Comparison of ENCODE assay signal across 15 mouse cellular contexts in genomic region chr6:36881309-36881708, GRCm38 (mm10).
DNase-seq lines count a peak whose midpoint lies in the region; ATAC-seq and TF ChIP-seq lines count a peak whose summit lies in the region.
"Had no signal": no experiment of that assay in that cellular context is flagged by ENCODE, and none has a peak within 500 bp of the region (broad histone marks: within the 10 kb centered on the region; RNA-seq: fewer than 3 reads in every experiment).

No protein-coding gene starts in this region.

- H3K27ac ChIP-seq in gastrocnemius, adult 2 months: peak overlapping the region; percentile 43; the same call in 1 of the 2 replicates
- H3K27ac ChIP-seq in hindbrain, embryonic 10.5 days: peak overlapping the region; percentile 76
- H3K27ac ChIP-seq in limb, embryonic 13.5 days: 0 out of 2 replicates have a peak overlapping the region, but pooled peaks have one; percentile 48
- peak overlapping the region; percentile 52 for H3K27ac ChIP-seq in neural tube, embryonic 14.5 days (ENCODE audit: low read depth, low read length)
- H3K27ac ChIP-seq: neural tube, embryonic 12.5 days had no signal

- no peak overlapping the region for H3K4me3 ChIP-seq in gastrocnemius, adult 2 months
- no peak overlapping the region for H3K4me3 ChIP-seq in hindbrain, embryonic 10.5 days
- no peak overlapping the region for H3K4me3 ChIP-seq in limb, embryonic 13.5 days
- H3K4me3 ChIP-seq in neural tube, embryonic 14.5 days (ENCODE audit: low read depth, low read length): no peak overlapping the region
- H3K4me3 ChIP-seq: neural tube, embryonic 12.5 days had no signal

- WGBS in hindbrain, embryonic 10.5 days: 16% methylated on average over 4 of the region's 4 CpGs
- 16% methylated on average over 4 of the region's 4 CpGs for WGBS in limb, embryonic 13.5 days
- WGBS in neural tube, embryonic 14.5 days: 29% methylated on average over 4 of the region's 4 CpGs

- H3K27me3 ChIP-seq in hindbrain, embryonic 10.5 days (ENCODE audit: insufficient read depth, poor library complexity, severe bottlenecking): no peaks in the 10 kb centered on the region
- no peaks in the 10 kb centered on the region for H3K27me3 ChIP-seq in limb, embryonic 13.5 days
- H3K27me3 ChIP-seq in neural tube, embryonic 14.5 days (ENCODE audit: control insufficient read depth, insufficient read depth, low read length): no peaks in the 10 kb centered on the region
- H3K27me3 ChIP-seq: neural tube, embryonic 12.5 days had no signal

- no peak overlapping the region for H3K4me2 ChIP-seq in limb, embryonic 13.5 days (replicated peaks)
- H3K4me2 ChIP-seq in neural tube, embryonic 14.5 days (ENCODE audit: low read depth, low read length): no peak overlapping the region
- H3K4me2 ChIP-seq: neural tube, embryonic 12.5 days had no signal

- no peak for ATAC-seq in limb, embryonic 13.5 days (ENCODE audit: low FRiP score, low read depth)
- peak; percentile 58; the same call in 1 of the 2 replicates for ATAC-seq in neural tube, embryonic 14.5 days (ENCODE audit: low read depth)

- H3K9ac ChIP-seq in limb, embryonic 13.5 days: no peak overlapping the region
- no peak overlapping the region for H3K9ac ChIP-seq in neural tube, embryonic 14.5 days (replicated peaks; ENCODE audit: low read depth, low read length)
- H3K9ac ChIP-seq: neural tube, embryonic 12.5 days had no signal

- H3K4me1 ChIP-seq in hindbrain, embryonic 10.5 days (replicated peaks): peaks cover 31% of the 10 kb centered on the region
- H3K4me1 ChIP-seq in limb, embryonic 13.5 days: peaks cover 20% of the 10 kb centered on the region
- H3K4me1 ChIP-seq in neural tube, embryonic 14.5 days (ENCODE audit: control insufficient read depth, insufficient read depth, low read length): peaks cover 10% of the 10 kb centered on the region; the same call in 1 of the 2 replicates

- H3K36me3 ChIP-seq in hindbrain, embryonic 10.5 days: no peaks in the 10 kb centered on the region
- H3K36me3 ChIP-seq in limb, embryonic 13.5 days: no peaks in the 10 kb centered on the region
- no peaks in the 10 kb centered on the region for H3K36me3 ChIP-seq in neural tube, embryonic 14.5 days (ENCODE audit: control insufficient read depth, insufficient read depth, low read length)
- H3K36me3 ChIP-seq: neural tube, embryonic 12.5 days had no signal

- no peaks in the 10 kb centered on the region for H3K9me3 ChIP-seq in hindbrain, embryonic 10.5 days
- no peaks in the 10 kb centered on the region for H3K9me3 ChIP-seq in limb, embryonic 13.5 days
- no peaks in the 10 kb centered on the region for H3K9me3 ChIP-seq in neural tube, embryonic 14.5 days (ENCODE audit: control insufficient read depth, low read length)
- H3K9me3 ChIP-seq: neural tube, embryonic 12.5 days had no signal

- TF ChIP-seq CTCF in gastrocnemius, adult 2 months (IDR thresholded peaks at IDR 0.05): no peak

- intact Hi-C loops in gastrocnemius, adult 2 months (cut with DNase I): no loop called here

- no peak for DNase-seq in gastrocnemius, adult 2 months
- DNase-seq in gastrocnemius, postnatal 4 days (ENCODE audit: low spot score in 2 of 2): no peak
- no peak for DNase-seq in hindbrain, embryonic 10.5 days (ENCODE audit: low spot score)
- no peak for DNase-seq in natural killer cell, adult 2 months (ENCODE audit: low spot score in 2 of 2)
- no peak for DNase-seq in right cerebral cortex, postnatal 10 days (ENCODE audit: low spot score in 2 of 2)
- DNase-seq in frontal cortex, postnatal 36 days (ENCODE audit: low spot score in 2 of 2): no peak
- DNase-seq: adrenal gland, postnatal 36 days; B cell, adult 2 months; cerebellum, adult 11 months; heart, postnatal 36 days; kidney, adult 2 months; lung, adult 18-20 months had no signal
